Comparison of ENCODE assay signal across 8 mouse cellular contexts in genomic region chr2:170287301-170287885, GRCm38 (mm10).
DNase-seq lines count a peak whose midpoint lies in the region; ATAC-seq and TF ChIP-seq lines count a peak whose summit lies in the region.

No protein-coding gene starts in this region.

- no peaks in the 10 kb centered on the region for H3K27me3 ChIP-seq in intestine, postnatal 0 days (replicated peaks; ENCODE audit: control insufficient read depth, insufficient read depth, low read length)

- H3K9ac ChIP-seq in intestine, postnatal 0 days (ENCODE audit: low read depth, low read length) = peak overlapping the region; percentile 48; the same call in 1 of the 2 replicates

- no peaks in the 10 kb centered on the region for H3K36me3 ChIP-seq in intestine, postnatal 0 days (ENCODE audit: control insufficient read depth, insufficient read depth)

- no peak for TF ChIP-seq CTCF in intestine, postnatal 0 days (IDR thresholded peaks at IDR 0.05; ENCODE audit: low read depth)

- peak; percentile 66 for ATAC-seq in intestine, postnatal 0 days
- 0 out of 2 replicates have a peak, but pooled peaks have one; percentile 12 for ATAC-seq in megakaryocyte-erythroid progenitor cell, adult 5-6 weeks (replicated peaks; ENCODE audit: low FRiP score, low TSS enrichment, poor library complexity, severe bottlenecking)

- H3K4me3 ChIP-seq in intestine, postnatal 0 days (ENCODE audit: low read depth, low read length) = peak overlapping the region; percentile 44

- no peaks in the 10 kb centered on the region; the same call in 1 of the 2 replicates for H3K4me1 ChIP-seq in intestine, postnatal 0 days (replicated peaks; ENCODE audit: control insufficient read depth, insufficient read depth, low read length)

- under 1% methylated on average over 27 of the region's 27 CpGs for WGBS in intestine, postnatal 0 days

- peak overlapping the region; percentile 29 for H3K27ac ChIP-seq in intestine, postnatal 0 days (ENCODE audit: low read depth, low read length)

- DNase-seq in adrenal gland, adult 8-10 months = peak; percentile 32
- DNase-seq in embryo, embryonic 11 days = peak; percentile 85
- DNase-seq in heart, adult 18-20 months = peak; percentile 70 to 79
- peak; percentile 37 to 42 for DNase-seq in left cerebral cortex, postnatal 36 days (ENCODE audit: low spot score in 2 of 2)
- DNase-seq in right cerebral cortex, postnatal 36 days (ENCODE audit: low spot score in 2 of 2) = peak; percentile 25 to 32
- no peak for DNase-seq in B cell, adult 2 months

- H3K4me2 ChIP-seq in intestine, postnatal 0 days (replicated peaks; ENCODE audit: low read depth) = peak overlapping the region; percentile 88

- H3K9me3 ChIP-seq in intestine, postnatal 0 days (ENCODE audit: control insufficient read depth) = no peaks in the 10 kb centered on the region

- intact Hi-C loops in left cerebral cortex, postnatal 36 days (cut with DNase I) = loop anchor here (10.0 kb wide), 1 partner anchor 173 kb away; no protein-coding TSS in a partner anchor

Comparison
In these comparisons a context has a peak if more than half of its experiments do, and no peak if none do; other contexts are left out.
1. DNase-seq: peak in adrenal gland, adult 8-10 months (single experiment), embryo, embryonic 11 days (single experiment), heart, adult 18-20 months (2 of 2), left cerebral cortex, postnatal 36 days (2 of 2) and right cerebral cortex, postnatal 36 days (2 of 2); none in B cell, adult 2 months (0 of 2).